Mouse (Mus musculus) E14TG2a.4 (cell line): Measurements from ENCODE around the gene Dync1i1.

Experiments used
- H3K27me3 ChIP-seq: 2 replicates; pipeline ENCODE4 v1.6.1; 2014; ENCODE audit warnings: low read length, control low read depth; ENCODE audit not compliant: insufficient read depth
- H3K36me3 ChIP-seq: 2 replicates; pipeline ENCODE4 v1.6.1; 2014; ENCODE audit warnings: low read length, control low read depth; ENCODE audit not compliant: insufficient read depth
- H3K4me1 ChIP-seq: replicated peaks from 2 replicates; pipeline ENCODE4 v1.6.1; 2014; ENCODE audit warnings: low read depth, low read length, control low read depth
- H3K4me3 ChIP-seq: replicated peaks from 2 replicates; pipeline ENCODE4 v1.5.1; 2014; ENCODE audit warnings: mild to moderate bottlenecking, low read length
- H3K9me3 ChIP-seq: 2 replicates; pipeline ENCODE4 v1.6.1; 2014; ENCODE audit warnings: low read length, control low read depth
- CTCF ChIP-seq: conservative IDR thresholded peaks from 2 replicates; pipeline ENCODE4 v1.5.1; 2014; ENCODE audit warnings: low read length
- NANOG ChIP-seq: IDR thresholded peaks from 2 replicates; pipeline ENCODE4 v1.6.1; 2014; ENCODE audit warnings: borderline replicate concordance, low read length, mixed read lengths
- POU5F1 ChIP-seq: IDR thresholded peaks from 2 replicates; pipeline ENCODE4 v1.6.1; 2014; ENCODE audit warnings: low read length, borderline replicate concordance

Gene Dync1i1

GRCm38 (mm10) chr6:5827064-5827463 lies 101.6 kb downstream of the Dync1i1 start:
- H3K36me3 ChIP-seq: no peaks in the 10 kb centered on the region
- H3K27me3 ChIP-seq: no peaks in the 10 kb centered on the region
- no peaks in the 10 kb centered on the region for H3K4me1 ChIP-seq
- H3K9me3 ChIP-seq: no peaks in the 10 kb centered on the region
- no peak overlapping the region for H3K4me3 ChIP-seq
- TF ChIP-seq CTCF (peak; percentile 49), POU5F1 (no peak), NANOG (no peak)

GRCm38 (mm10) chr6:5828409-5828974 lies 103.1 kb downstream of the Dync1i1 start:
- no peak overlapping the region for H3K4me3 ChIP-seq
- no peaks in the 10 kb centered on the region for H3K36me3 ChIP-seq
- TF ChIP-seq NANOG: no peak
- no peak for TF ChIP-seq CTCF
- no peak for TF ChIP-seq POU5F1
- no peaks in the 10 kb centered on the region for H3K9me3 ChIP-seq
- no peaks in the 10 kb centered on the region for H3K4me1 ChIP-seq
- H3K27me3 ChIP-seq: no peaks in the 10 kb centered on the region

GRCm38 (mm10) chr6:5829148-5829547 lies 103.7 kb downstream of the Dync1i1 start:
- Histone ChIP-seq H3K4me1 (no peaks in the 10 kb centered on the region), H3K27me3 (no peaks in the 10 kb centered on the region), H3K36me3 (no peaks in the 10 kb centered on the region), H3K9me3 (no peaks in the 10 kb centered on the region), H3K4me3 (no peak overlapping the region)
- TF ChIP-seq POU5F1 (no peak), NANOG (no peak), CTCF (no peak)

- no peaks in the 10 kb centered on the region for H3K27me3 ChIP-seq
- TF ChIP-seq CTCF (no peak), POU5F1 (no peak)
- H3K9me3 ChIP-seq: no peaks in the 10 kb centered on the region
- no peaks in the 10 kb centered on the region for H3K36me3 ChIP-seq
- H3K4me1 ChIP-seq: no peaks in the 10 kb centered on the region
- no peak overlapping the region for H3K4me3 ChIP-seq
These were observed 105.3 kb downstream of the Dync1i1 start for GRCm38 (mm10) chr6:5830717-5831116.

GRCm38 (mm10) chr6:5831233-5831632 lies 105.8 kb downstream of the Dync1i1 start:
- H3K27me3 ChIP-seq: no peaks in the 10 kb centered on the region
- H3K4me1 ChIP-seq: no peaks in the 10 kb centered on the region
- H3K36me3 ChIP-seq: no peaks in the 10 kb centered on the region
- TF ChIP-seq CTCF (no peak), NANOG (no peak), POU5F1 (no peak)
- H3K4me3 ChIP-seq: no peak overlapping the region
- H3K9me3 ChIP-seq: no peaks in the 10 kb centered on the region

GRCm38 (mm10) chr6:5832838-5833237 lies 107.4 kb downstream of the Dync1i1 start:
- no peak for TF ChIP-seq POU5F1
- no peak for TF ChIP-seq CTCF
- TF ChIP-seq NANOG: no peak
- no peaks in the 10 kb centered on the region for H3K9me3 ChIP-seq
- no peaks in the 10 kb centered on the region for H3K36me3 ChIP-seq
- no peaks in the 10 kb centered on the region for H3K27me3 ChIP-seq
- no peaks in the 10 kb centered on the region for H3K4me1 ChIP-seq
- no peak overlapping the region for H3K4me3 ChIP-seq

- Histone ChIP-seq H3K4me3 (no peak overlapping the region), H3K27me3 (no peaks in the 10 kb centered on the region), H3K4me1 (no peaks in the 10 kb centered on the region), H3K36me3 (no peaks in the 10 kb centered on the region), H3K9me3 (peaks cover 29% of the 10 kb centered on the region)
- TF ChIP-seq NANOG (no peak), CTCF (no peak), POU5F1 (no peak)
These were observed 117.0 kb downstream of the Dync1i1 start for GRCm38 (mm10) chr6:5842466-5842865.

GRCm38 (mm10) chr6:5846154-5846553 lies 120.7 kb downstream of the Dync1i1 start:
- H3K9me3 ChIP-seq: peaks cover 36% of the 10 kb centered on the region
- 0 out of 2 replicates have a peak, but pooled peaks cover 3% of the 10 kb centered on the region for H3K36me3 ChIP-seq
- no peaks in the 10 kb centered on the region for H3K27me3 ChIP-seq
- H3K4me1 ChIP-seq: no peaks in the 10 kb centered on the region
- no peak for TF ChIP-seq CTCF
- no peak for TF ChIP-seq NANOG
- TF ChIP-seq POU5F1: no peak
- no peak overlapping the region for H3K4me3 ChIP-seq

GRCm38 (mm10) chr6:5854048-5854836 lies 128.8 kb downstream of the Dync1i1 start:
- Histone ChIP-seq H3K9me3 (peaks cover 39% of the 10 kb centered on the region), H3K27me3 (no peaks in the 10 kb centered on the region; the same call in 1 of the 2 replicates), H3K4me1 (peaks cover 6% of the 10 kb centered on the region; the same call in 1 of the 2 replicates), H3K4me3 (no peak overlapping the region), H3K36me3 (0 out of 2 replicates have a peak, but pooled peaks cover 3% of the 10 kb centered on the region)
- TF ChIP-seq POU5F1 (no peak), NANOG (no peak), CTCF (no peak)
